Mouse (Mus musculus) left cerebral cortex, postnatal 14 days (tissue): ENCODE measurements around the gene Clic4. TPM values are rescaled to one million over a fixed set of nuclear protein-coding genes. Genes with fewer than 3 reads are reported as not detected.

Experiments used
- DNase-seq, 2 experiments: peaks; one replicate each; pipeline ENCODE4 v3.0.0; 2021 to 2022; ENCODE audit warnings: low spot score in 2 of 2, mixed read lengths in 1 of 2
- intact Hi-C: fragments of 180-260 bp; cut with DNase I; formaldehyde crosslinking; loops from one replicate; pipeline ENCODE4 v1.15.1; 2025
- total RNA-seq, 2 experiments: library from RNA; stranded (reverse); gene quantifications; 2 replicates each; pipeline ENCODE4 v1.2.3; 2021

The Clic4 gene
- total RNA-seq, 2 experiments from 2014 or later = 31.2 to 32.0 TPM

GRCm38 (mm10) chr4:135169096-135169495, 103.5 kb downstream of the Clic4 start:
- intact Hi-C loops = loop anchor here (5.0 kb wide), 1 partner anchor 33 kb away; no protein-coding TSS in a partner anchor

GRCm38 (mm10) chr4:135167816-135168527, 104.6 kb downstream of the Clic4 start:
- intact Hi-C loops = loop anchor here (5.0 kb wide), 1 partner anchor 34 kb away; no protein-coding TSS in a partner anchor
- DNase-seq = no peak

More at GRCm38 (mm10) chr4:135169096-135169495, 103.5 kb downstream of the Clic4 start:
- DNase-seq = no peak

- peak in 1 of 2 experiments; percentile 22 for DNase-seq
- intact Hi-C loops = loop anchor here (5.0 kb wide), 1 partner anchor 36 kb away; no protein-coding TSS in a partner anchor
These were observed 106.0 kb downstream of the Clic4 start for GRCm38 (mm10) chr4:135166413-135167225.

- no peak for DNase-seq
- intact Hi-C loops = loop anchor here (5.0 kb wide), 1 partner anchor 37 kb away; no protein-coding TSS in a partner anchor
These were observed 106.9 kb downstream of the Clic4 start for GRCm38 (mm10) chr4:135165761-135166160.

Other genes with a start within 250 kb of the Clic4 start
- not detected for gene Runx3, start 152.2 kb downstream of the Clic4 start, total RNA-seq
- 100 to 1,000 TPM; 112 to 137 TPM for gene Srrm1, start 80.5 kb upstream of the Clic4 start, total RNA-seq
- gene Ncmap, start 125.4 kb upstream of the Clic4 start, total RNA-seq = under 1 TPM in 1 of 2 experiments, not detected in 1; 0.91 TPM
- gene Rcan3, start 161.0 kb upstream of the Clic4 start, total RNA-seq = 10 to 100 TPM; 34.7 to 36.8 TPM
- gene Stpg1, start 222.0 kb upstream of the Clic4 start, total RNA-seq = 1 to 10 TPM in 1 of 2 experiments, under 1 TPM in 1; 0.81 to 1.1 TPM
- gene Nipal3, start 222.2 kb upstream of the Clic4 start, total RNA-seq = 100 to 1,000 TPM; 111 to 118 TPM